Mouse (Mus musculus): ENCODE results near the gene Osgin1. TPM values are rescaled to one million over a fixed set of nuclear protein-coding genes. Genes with fewer than 3 reads are reported as not detected.

Osgin1 gene
- polyA plus RNA-seq, 1 experiment from 2014 or later: 0.27 TPM

GRCm38 (mm10) chr8:119436331-119436730 is 2.4 kb downstream of the Osgin1 start:
- Histone ChIP-seq H3K9me3 (ENCODE audit: control insufficient read depth, low read length) (no peaks in the 10 kb centered on the region), H3K4me1 (ENCODE audit: control insufficient read depth, insufficient read depth, low read length) (0 out of 2 replicates have a peak, but pooled peaks cover 2% of the 10 kb centered on the region), H3K27me3 (ENCODE audit: control insufficient read depth, insufficient read depth, low read length) (no peaks in the 10 kb centered on the region), H3K4me2 (ENCODE audit: low read depth) (no peak overlapping the region), H3K4me3 (ENCODE audit: low read depth, low read length) (no peak overlapping the region), H3K36me3 (ENCODE audit: control insufficient read depth, insufficient read depth, low read length) (no peaks in the 10 kb centered on the region), H3K9ac (ENCODE audit: low read length) (no peak overlapping the region), H3K27ac (ENCODE audit: low read depth, low read length) (no peak overlapping the region)
- ATAC-seq (ENCODE audit: insufficient read depth, low FRiP score, low TSS enrichment) (no peak), DNase-seq (ENCODE audit: low spot score) (no peak)
- WGBS: 86% methylated on average over 10 of the region's 10 CpGs

GRCm38 (mm10) chr8:119436933-119437332 is 3.0 kb downstream of the Osgin1 start:
- no peak overlapping the region for H3K27ac ChIP-seq (ENCODE audit: low read depth, low read length)
- ATAC-seq (ENCODE audit: insufficient read depth, low FRiP score, low TSS enrichment): no peak
- H3K9me3 ChIP-seq (ENCODE audit: control insufficient read depth, low read length): no peaks in the 10 kb centered on the region
- no peak for DNase-seq (ENCODE audit: low spot score)
- H3K4me2 ChIP-seq (ENCODE audit: low read depth): no peak overlapping the region
- no peaks in the 10 kb centered on the region for H3K27me3 ChIP-seq (ENCODE audit: control insufficient read depth, insufficient read depth, low read length)
- 18% methylated on average over 9 of the region's 9 CpGs for WGBS
- no peaks in the 10 kb centered on the region for H3K36me3 ChIP-seq (ENCODE audit: control insufficient read depth, insufficient read depth, low read length)
- H3K4me3 ChIP-seq (ENCODE audit: low read depth, low read length): no peak overlapping the region
- 0 out of 2 replicates have a peak, but pooled peaks cover 2% of the 10 kb centered on the region for H3K4me1 ChIP-seq (ENCODE audit: control insufficient read depth, insufficient read depth, low read length)
- H3K9ac ChIP-seq (ENCODE audit: low read length): no peak overlapping the region

- H3K4me3 ChIP-seq (ENCODE audit: low read depth, low read length): no peak overlapping the region
- DNase-seq (ENCODE audit: low spot score) (no peak), ATAC-seq (ENCODE audit: insufficient read depth, low FRiP score, low TSS enrichment) (no peak)
- no peak overlapping the region for H3K4me2 ChIP-seq (ENCODE audit: low read depth)
- no peak overlapping the region for H3K9ac ChIP-seq (ENCODE audit: low read length)
- no peaks in the 10 kb centered on the region for H3K36me3 ChIP-seq (ENCODE audit: control insufficient read depth, insufficient read depth, low read length)
- 77% methylated on average over 11 of the region's 11 CpGs for WGBS
- H3K4me1 ChIP-seq (ENCODE audit: control insufficient read depth, insufficient read depth, low read length): 0 out of 2 replicates have a peak, but pooled peaks cover 2% of the 10 kb centered on the region
- no peaks in the 10 kb centered on the region for H3K27me3 ChIP-seq (ENCODE audit: control insufficient read depth, insufficient read depth, low read length)
- no peaks in the 10 kb centered on the region for H3K9me3 ChIP-seq (ENCODE audit: control insufficient read depth, low read length)
- H3K27ac ChIP-seq (ENCODE audit: low read depth, low read length): no peak overlapping the region
Observed at GRCm38 (mm10) chr8:119437506-119437905, 3.6 kb downstream of the Osgin1 start.

GRCm38 (mm10) chr8:119438876-119439275 is 5.0 kb downstream of the Osgin1 start:
- 83% methylated on average over 6 of the region's 6 CpGs for WGBS
- no peak overlapping the region for H3K27ac ChIP-seq (ENCODE audit: low read depth, low read length)
- no peak for DNase-seq (ENCODE audit: low spot score)

GRCm38 (mm10) chr8:119439424-119439823 is 5.5 kb downstream of the Osgin1 start:
- Histone ChIP-seq H3K4me1 (ENCODE audit: control insufficient read depth, insufficient read depth, low read length) (0 out of 2 replicates have a peak, but pooled peaks cover 2% of the 10 kb centered on the region), H3K36me3 (ENCODE audit: control insufficient read depth, insufficient read depth, low read length) (no peaks in the 10 kb centered on the region), H3K27ac (ENCODE audit: low read depth, low read length) (no peak overlapping the region), H3K9me3 (ENCODE audit: control insufficient read depth, low read length) (no peaks in the 10 kb centered on the region), H3K4me3 (ENCODE audit: low read depth, low read length) (no peak overlapping the region), H3K4me2 (ENCODE audit: low read depth) (no peak overlapping the region), H3K27me3 (ENCODE audit: control insufficient read depth, insufficient read depth, low read length) (no peaks in the 10 kb centered on the region), H3K9ac (ENCODE audit: low read length) (no peak overlapping the region)
- no peak for ATAC-seq (ENCODE audit: insufficient read depth, low FRiP score, low TSS enrichment)
- 89% methylated on average over 2 of the region's 2 CpGs for WGBS
- DNase-seq (ENCODE audit: low spot score): no peak

More at GRCm38 (mm10) chr8:119438876-119439275, 5.0 kb downstream of the Osgin1 start:
- Histone ChIP-seq H3K9me3 (ENCODE audit: control insufficient read depth, low read length) (no peaks in the 10 kb centered on the region), H3K27me3 (ENCODE audit: control insufficient read depth, insufficient read depth, low read length) (no peaks in the 10 kb centered on the region), H3K4me3 (ENCODE audit: low read depth, low read length) (no peak overlapping the region), H3K4me1 (ENCODE audit: control insufficient read depth, insufficient read depth, low read length) (0 out of 2 replicates have a peak, but pooled peaks cover 2% of the 10 kb centered on the region), H3K4me2 (ENCODE audit: low read depth) (no peak overlapping the region), H3K36me3 (ENCODE audit: control insufficient read depth, insufficient read depth, low read length) (no peaks in the 10 kb centered on the region), H3K9ac (ENCODE audit: low read length) (no peak overlapping the region)
- no peak for ATAC-seq (ENCODE audit: insufficient read depth, low FRiP score, low TSS enrichment)

- H3K4me2 ChIP-seq (ENCODE audit: low read depth): no peak overlapping the region
- no peak overlapping the region for H3K27ac ChIP-seq (ENCODE audit: low read depth, low read length)
- 0 out of 2 replicates have a peak, but pooled peaks cover 2% of the 10 kb centered on the region for H3K4me1 ChIP-seq (ENCODE audit: control insufficient read depth, insufficient read depth, low read length)
- WGBS: 56% methylated on average over 7 of the region's 7 CpGs
- no peaks in the 10 kb centered on the region for H3K27me3 ChIP-seq (ENCODE audit: control insufficient read depth, insufficient read depth, low read length)
- DNase-seq (ENCODE audit: low spot score): peak; percentile 51
- H3K36me3 ChIP-seq (ENCODE audit: control insufficient read depth, insufficient read depth, low read length): no peaks in the 10 kb centered on the region
- no peak for ATAC-seq (ENCODE audit: insufficient read depth, low FRiP score, low TSS enrichment)
- H3K4me3 ChIP-seq (ENCODE audit: low read depth, low read length): no peak overlapping the region
- H3K9me3 ChIP-seq (ENCODE audit: control insufficient read depth, low read length): no peaks in the 10 kb centered on the region
- no peak overlapping the region for H3K9ac ChIP-seq (ENCODE audit: low read length)
Observed at GRCm38 (mm10) chr8:119439893-119440249, 5.9 kb downstream of the Osgin1 start.

- Histone ChIP-seq H3K27ac (ENCODE audit: low read depth, low read length) (no peak overlapping the region), H3K9me3 (ENCODE audit: control insufficient read depth, low read length) (no peaks in the 10 kb centered on the region), H3K4me1 (ENCODE audit: control insufficient read depth, insufficient read depth, low read length) (0 out of 2 replicates have a peak, but pooled peaks cover 2% of the 10 kb centered on the region), H3K27me3 (ENCODE audit: control insufficient read depth, insufficient read depth, low read length) (no peaks in the 10 kb centered on the region), H3K4me2 (ENCODE audit: low read depth) (0 out of 2 replicates have a peak overlapping the region, but pooled peaks have one; percentile 8), H3K9ac (ENCODE audit: low read length) (no peak overlapping the region), H3K36me3 (ENCODE audit: control insufficient read depth, insufficient read depth, low read length) (no peaks in the 10 kb centered on the region), H3K4me3 (ENCODE audit: low read depth, low read length) (no peak overlapping the region)
- WGBS: 13% methylated on average over 16 of the region's 16 CpGs
- DNase-seq (ENCODE audit: low spot score) (peak; percentile 82), ATAC-seq (ENCODE audit: insufficient read depth, low FRiP score, low TSS enrichment) (peak; percentile 54; the same call in 1 of the 2 replicates)
Observed at GRCm38 (mm10) chr8:119440250-119440951, 6.5 kb downstream of the Osgin1 start.

- no peaks in the 10 kb centered on the region for H3K9me3 ChIP-seq (ENCODE audit: control insufficient read depth, low read length)
- no peak overlapping the region for H3K4me3 ChIP-seq (ENCODE audit: low read depth, low read length)
- no peaks in the 10 kb centered on the region for H3K27me3 ChIP-seq (ENCODE audit: control insufficient read depth, insufficient read depth, low read length)
- WGBS: 64% methylated on average over 1 of the region's 1 CpGs
- DNase-seq (ENCODE audit: low spot score) (no peak), ATAC-seq (ENCODE audit: insufficient read depth, low FRiP score, low TSS enrichment) (no peak)
- no peak overlapping the region for H3K4me2 ChIP-seq (ENCODE audit: low read depth)
- no peak overlapping the region for H3K9ac ChIP-seq (ENCODE audit: low read length)
- 0 out of 2 replicates have a peak, but pooled peaks cover 2% of the 10 kb centered on the region for H3K4me1 ChIP-seq (ENCODE audit: control insufficient read depth, insufficient read depth, low read length)
- H3K36me3 ChIP-seq (ENCODE audit: control insufficient read depth, insufficient read depth, low read length): no peaks in the 10 kb centered on the region
- no peak overlapping the region for H3K27ac ChIP-seq (ENCODE audit: low read depth, low read length)
Observed at GRCm38 (mm10) chr8:119440952-119441270, 7.0 kb downstream of the Osgin1 start.

- Histone ChIP-seq H3K27me3 (ENCODE audit: control insufficient read depth, insufficient read depth, low read length) (no peaks in the 10 kb centered on the region; the same call in 1 of the 2 replicates), H3K4me3 (ENCODE audit: low read depth, low read length) (no peak overlapping the region), H3K27ac (ENCODE audit: low read depth, low read length) (no peak overlapping the region), H3K4me2 (ENCODE audit: low read depth) (no peak overlapping the region), H3K36me3 (ENCODE audit: control insufficient read depth, insufficient read depth, low read length) (no peaks in the 10 kb centered on the region), H3K9ac (ENCODE audit: low read length) (no peak overlapping the region), H3K9me3 (ENCODE audit: control insufficient read depth, low read length) (no peaks in the 10 kb centered on the region), H3K4me1 (ENCODE audit: control insufficient read depth, insufficient read depth, low read length) (0 out of 2 replicates have a peak, but pooled peaks cover 2% of the 10 kb centered on the region)
- no peak for DNase-seq (ENCODE audit: low spot score)
- no peak for ATAC-seq (ENCODE audit: insufficient read depth, low FRiP score, low TSS enrichment)
- 80% methylated on average over 5 of the region's 5 CpGs for WGBS
Observed at GRCm38 (mm10) chr8:119442013-119442412, 8.1 kb downstream of the Osgin1 start.

Measured in neural tube, embryonic 11.5 days (tissue).